Mouse (Mus musculus) MEL (cell line): ENCODE measurements around the gene Rftn1. TPM values are rescaled to one million over a fixed set of nuclear protein-coding genes. Genes with fewer than 3 reads are reported as not detected.
A peak's percentile ranks its signal among the peaks of the same experiment; 100 is the strongest.
"Not testable (repeated sequence)": the region's sequence is repeated elsewhere in the genome, so short reads cannot be mapped to it uniquely, and the experiment has no call there.

ENCODE experiments used
- DNase-seq: peaks from one replicate; pipeline ENCODE4 v3.0.0; 2011; ENCODE audit warnings: low read depth, low spot score
- H3K27ac ChIP-seq: 2 replicates; pipeline ENCODE4 v1.5.1; 2012; ENCODE audit warnings: low read depth, mild to moderate bottlenecking, control low read depth, low read length, moderate library complexity; ENCODE audit not compliant: control insufficient read depth
- H3K27me3 ChIP-seq, 2 experiments: fragments of 150-350 bp in 1 of 2; sonication (generic) in 1 of 2; 2 replicates each; pipeline ENCODE4 v1.6.1; 2012; ENCODE audit warnings: low read length in 2 of 2, mild to moderate bottlenecking in 2 of 2, improper control_type of control experiment in 1 of 2, moderate library complexity in 1 of 2; ENCODE audit not compliant: insufficient read depth in 2 of 2, control insufficient read depth in 1 of 2
- H3K36me3 ChIP-seq, 2 experiments: 2 replicates each; pipeline ENCODE4 v1.6.1; 2012 to 2014; ENCODE audit warnings: low read length in 2 of 2, improper control_type of control experiment in 1 of 2, inconsistent platforms in 1 of 2, mild to moderate bottlenecking in 1 of 2; ENCODE audit not compliant: insufficient read depth in 2 of 2, control insufficient read depth in 1 of 2
- H3K4me1 ChIP-seq, 2 experiments: fragments of 150-350 bp in 1 of 2; sonication (generic) in 1 of 2; 2 replicates each; pipeline ENCODE4 v1.6.1; 2012; ENCODE audit warnings: low read length in 2 of 2, improper control_type of control experiment in 1 of 2, mild to moderate bottlenecking in 1 of 2; ENCODE audit not compliant: insufficient read depth in 2 of 2, control insufficient read depth in 1 of 2
- H3K4me3 ChIP-seq, 2 experiments: fragments of 150-350 bp in 1 of 2; sonication (generic) in 1 of 2; 2 replicates each; pipeline ENCODE4 v1.5.1; 2012; ENCODE audit warnings: low read depth in 2 of 2, low read length in 2 of 2, mild to moderate bottlenecking in 2 of 2, moderate library complexity in 2 of 2, control low read depth in 1 of 2, improper control_type of control experiment in 1 of 2; ENCODE audit not compliant: control insufficient read depth in 1 of 2, insufficient read depth in 1 of 2
- H3K79me2 ChIP-seq: 2 replicates; pipeline ENCODE4 v1.6.1; 2012; ENCODE audit warnings: mild to moderate bottlenecking, low read length, moderate library complexity; ENCODE audit not compliant: control insufficient read depth, poor library complexity, insufficient read depth
- H3K9ac ChIP-seq: 2 replicates; pipeline ENCODE4 v1.6.1; 2012; ENCODE audit warnings: low read depth, mild to moderate bottlenecking, control low read depth, low read length, moderate library complexity; ENCODE audit not compliant: control insufficient read depth, poor library complexity, severe bottlenecking
- H3K9me3 ChIP-seq: fragments of 150-350 bp; sonication (generic); replicated peaks from 2 replicates; pipeline ENCODE4 v1.6.1; 2012; ENCODE audit warnings: mild to moderate bottlenecking, low read length, improper control_type of control experiment, moderate library complexity; ENCODE audit not compliant: insufficient read depth
- BHLHE40 ChIP-seq: IDR thresholded peaks from 2 replicates; pipeline ENCODE4 v1.6.1; 2012; ENCODE audit warnings: low read depth, mild to moderate bottlenecking, inconsistent platforms, low read length, improper control_type of control experiment, borderline replicate concordance
- E2F4 ChIP-seq: IDR thresholded peaks from 2 replicates; pipeline ENCODE4 v1.6.1; 2011; ENCODE audit warnings: low read depth, low read length, improper control_type of control experiment, borderline replicate concordance
- GABPA ChIP-seq: IDR thresholded peaks from 2 replicates; pipeline ENCODE4 v1.6.1; 2012; ENCODE audit warnings: low read depth, mild to moderate bottlenecking, inconsistent platforms, low read length, improper control_type of control experiment, moderate library complexity
- GATA1 ChIP-seq: IDR thresholded peaks from 2 replicates; pipeline ENCODE4 v1.6.1; 2011; ENCODE audit warnings: low read depth, low read length, improper control_type of control experiment
- MAFK ChIP-seq: IDR thresholded peaks from 2 replicates; pipeline ENCODE4 v1.6.1; 2011; ENCODE audit warnings: low read depth, mild to moderate bottlenecking, low read length, improper control_type of control experiment, borderline replicate concordance
- MAX ChIP-seq: IDR thresholded peaks from 2 replicates; pipeline ENCODE4 v1.6.1; 2011; ENCODE audit warnings: low read length, improper control_type of control experiment
- MAZ ChIP-seq: IDR thresholded peaks from 2 replicates; pipeline ENCODE4 v1.6.1; 2012; ENCODE audit warnings: low read depth, mild to moderate bottlenecking, inconsistent platforms, low read length, improper control_type of control experiment
- MYB ChIP-seq: IDR thresholded peaks from 2 replicates; pipeline ENCODE4 v1.6.1; 2011; ENCODE audit warnings: mild to moderate bottlenecking, low read depth, low read length, improper control_type of control experiment
- NELFE ChIP-seq: IDR thresholded peaks from 2 replicates; pipeline ENCODE4 v1.6.1; 2011; ENCODE audit warnings: low read depth, low read length, improper control_type of control experiment
- POLR2AphosphoS2 ChIP-seq: IDR thresholded peaks from 2 replicates; pipeline ENCODE4 v1.6.1; 2011; ENCODE audit warnings: low read length, improper control_type of control experiment
- SIN3A ChIP-seq: IDR thresholded peaks from 2 replicates; pipeline ENCODE4 v1.6.1; 2012; ENCODE audit warnings: low read length, improper control_type of control experiment, inconsistent platforms
- TCF12 ChIP-seq: IDR thresholded peaks from 2 replicates; pipeline ENCODE4 v1.6.1; 2014; ENCODE audit warnings: low read depth, mild to moderate bottlenecking, inconsistent platforms, low read length, improper control_type of control experiment, moderate library complexity
- ZC3H11A ChIP-seq: IDR thresholded peaks from 2 replicates; pipeline ENCODE4 v1.6.1; 2012; ENCODE audit warnings: low read depth, mild to moderate bottlenecking, inconsistent platforms, low read length, improper control_type of control experiment
- ZNF384 ChIP-seq: IDR thresholded peaks from 2 replicates; pipeline ENCODE4 v1.6.1; 2012; ENCODE audit warnings: low read depth, mild to moderate bottlenecking, inconsistent platforms, low read length, improper control_type of control experiment
- polyA plus RNA-seq, 2 experiments: library from polyadenylated mRNA; stranded (reverse) in 1 of 2; unstranded in 1 of 2; fragments of >175 nt in 1 of 2; fragments of >200 nt in 1 of 2; gene quantifications; 2 replicates each; pipeline versions ENCODE4 v1.2.1 to v1.2.4; 2012; ENCODE audit warnings: low replicate concordance in 2 of 2, low read depth in 1 of 2; ENCODE audit not compliant: insufficient read length in 2 of 2, insufficient read depth in 1 of 2, missing spikeins in 1 of 2
- total RNA-seq: library from RNA; depleted of rRNA; stranded (reverse); fragments of 300-350 nt; gene quantifications from 2 replicates; pipeline ENCODE4 v1.2.3, GENCODE M21; 2012

Gene Rftn1
- total and polyA plus RNA-seq, 3 experiments, result 70.2 to 76.1 TPM; not detected in 1

DNA sequence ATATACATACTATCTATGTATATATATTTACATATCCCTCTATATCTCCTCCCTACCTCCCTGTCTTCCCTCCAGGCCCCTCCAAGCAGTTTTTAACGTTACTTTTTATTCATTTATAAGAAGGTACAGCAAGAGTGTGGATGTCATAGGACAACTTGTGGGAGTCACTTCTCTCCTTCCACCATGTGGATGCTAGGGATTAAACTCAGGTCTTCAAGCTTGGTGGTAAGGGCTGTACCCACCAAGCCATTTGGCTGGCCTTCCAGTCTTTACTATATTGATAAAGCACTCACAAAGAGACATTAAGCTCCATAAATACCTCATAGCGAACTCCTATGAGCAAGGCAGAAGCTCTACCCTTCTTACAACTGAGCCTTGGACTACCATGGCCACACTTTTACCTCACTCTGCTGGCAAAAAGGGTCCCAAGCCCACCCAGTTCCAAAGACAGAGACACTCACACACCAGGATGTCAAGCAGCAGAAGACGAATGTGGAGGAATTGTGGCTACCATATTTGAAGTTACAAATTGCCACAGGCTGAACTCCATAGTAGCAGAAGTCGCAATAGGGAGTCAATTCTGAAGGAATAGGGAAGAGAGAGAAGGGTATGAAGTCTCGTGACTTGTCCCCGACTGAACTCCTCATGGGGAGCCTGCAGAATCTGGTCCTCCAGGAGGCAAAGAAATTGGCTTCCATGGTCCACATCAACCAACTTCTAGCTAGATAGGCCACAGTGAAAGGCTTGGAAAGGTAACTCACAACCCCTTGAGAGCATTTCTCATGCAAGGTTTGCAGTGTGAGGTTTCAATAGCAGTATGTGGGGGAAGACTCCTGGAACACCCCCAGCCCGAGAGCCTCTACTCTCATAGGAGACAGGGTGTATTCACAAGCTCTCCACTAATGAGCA is 17.9 kb upstream of the Rftn1 start:
- H3K79me2 ChIP-seq, result no peaks in the 10 kb centered on the region
- no peaks in the 10 kb centered on the region for H3K27me3 ChIP-seq
- peaks cover 0 to 5% of the 10 kb centered on the region in 2 experiments; a peak in 2 of 4 replicates for H3K36me3 ChIP-seq
- H3K4me1 ChIP-seq, result peaks cover 2 to 17% of the 10 kb centered on the region in 2 experiments; a peak in 3 of 4 replicates
- no peaks in the 10 kb centered on the region for H3K9me3 ChIP-seq
- H3K9ac ChIP-seq, result no peak overlapping the region
- H3K27ac ChIP-seq, result no peak overlapping the region
- no peak for DNase-seq
- no peak overlapping the region for H3K4me3 ChIP-seq
- TF ChIP-seq MAZ, result no peak

- not testable (repeated sequence) for H3K4me3 ChIP-seq, DNase-seq, H3K36me3 ChIP-seq, H3K4me1 ChIP-seq, H3K27me3 ChIP-seq, H3K9ac ChIP-seq, H3K79me2 ChIP-seq, H3K27ac ChIP-seq, H3K9me3 ChIP-seq
These were observed 15.8 kb upstream of the Rftn1 start for GRCm38 (mm10) chr17:50206262-50206661.

GRCm38 (mm10) chr17:50205840-50206239 is 15.4 kb upstream of the Rftn1 start:
- H3K27me3 ChIP-seq, H3K9ac ChIP-seq, H3K9me3 ChIP-seq, H3K36me3 ChIP-seq, DNase-seq, H3K79me2 ChIP-seq, H3K4me3 ChIP-seq, H3K4me1 ChIP-seq, H3K27ac ChIP-seq: not testable (repeated sequence)

- no peaks in the 10 kb centered on the region for H3K9me3 ChIP-seq
- H3K9ac ChIP-seq, result no peak overlapping the region
- no peaks in the 10 kb centered on the region for H3K79me2 ChIP-seq
- H3K27ac ChIP-seq, result no peak overlapping the region
- H3K4me1 ChIP-seq, result peaks cover 0 to under 1% of the 10 kb centered on the region in 2 experiments; a peak in 1 of 4 replicates
- H3K27me3 ChIP-seq, result no peaks in the 10 kb centered on the region
- H3K36me3 ChIP-seq, result peaks cover 0 to under 1% of the 10 kb centered on the region in 2 experiments; a peak in 1 of 4 replicates
- TF ChIP-seq MYB, result no peak
- TF ChIP-seq NELFE, result no peak
- TF ChIP-seq BHLHE40, result no peak
- TF ChIP-seq GABPA, result no peak
- TF ChIP-seq MAFK, result no peak
- no peak for TF ChIP-seq GATA1
- no peak for TF ChIP-seq POLR2AphosphoS2
- no peak for TF ChIP-seq ZC3H11A
- TF ChIP-seq E2F4, result no peak
- no peak for TF ChIP-seq SIN3A
- no peak for TF ChIP-seq TCF12
- no peak for TF ChIP-seq ZNF384
- TF ChIP-seq MAX, result no peak
- no peak overlapping the region for H3K4me3 ChIP-seq
- peak; percentile 52 for DNase-seq
These were observed 14.8 kb upstream of the Rftn1 start for GRCm38 (mm10) chr17:50205152-50205782.
